Mouse (Mus musculus) CD4-positive, CD25-positive, alpha-beta regulatory T cell, adult 4 months (primary cell): ENCODE results near the gene Rbfox2. TPM values are rescaled to one million over a fixed set of nuclear protein-coding genes. Genes with fewer than 3 reads are reported as not detected.

Experiments used
- ATAC-seq: one replicate; pipeline ENCODE4 v1.8.0; 2017
- polyA plus RNA-seq, 2 experiments: library from polyadenylated mRNA; unstranded; fragments of 100-300 nt; shearing (Covaris generic); gene quantifications; one replicate each; pipeline ENCODE4 v1.2.1; 2017

Gene Rbfox2
- polyA plus RNA-seq, 2 experiments from 2014 or later = not detected

DNA sequence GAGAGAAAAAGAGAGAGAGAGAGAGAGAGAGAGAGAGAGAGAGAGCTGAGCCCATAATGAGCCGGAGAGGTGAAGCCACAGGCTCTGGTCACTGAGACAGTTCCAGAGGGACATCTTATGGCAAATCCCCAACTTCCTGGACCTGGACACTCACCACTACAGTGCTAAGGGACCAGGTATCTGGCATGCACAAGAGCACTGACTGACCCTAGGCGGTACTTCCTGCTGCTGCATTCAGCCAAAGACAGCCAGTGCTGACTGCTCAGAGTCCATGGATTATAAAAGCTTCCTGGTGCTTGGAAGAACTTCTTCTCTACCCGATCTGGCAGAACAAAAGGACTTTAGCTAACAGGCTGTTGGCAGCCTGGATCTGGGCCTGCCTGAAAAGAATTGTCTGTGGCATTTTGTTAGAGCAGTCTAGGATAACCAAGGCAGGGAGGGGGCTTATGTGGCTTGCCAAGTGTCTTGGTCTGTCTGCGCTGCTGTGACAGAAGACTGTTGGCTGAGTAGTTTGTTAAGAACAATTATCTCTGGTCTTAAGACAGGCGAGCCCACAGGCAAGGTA, 252.1 kb downstream of the Rbfox2 start:
- ATAC-seq = no peak

GRCm38 (mm10) chr15:77053021-77053420, 253.8 kb downstream of the Rbfox2 start:
- ATAC-seq = no peak

GRCm38 (mm10) chr15:77052176-77052575, 254.6 kb downstream of the Rbfox2 start:
- no peak for ATAC-seq

DNA sequence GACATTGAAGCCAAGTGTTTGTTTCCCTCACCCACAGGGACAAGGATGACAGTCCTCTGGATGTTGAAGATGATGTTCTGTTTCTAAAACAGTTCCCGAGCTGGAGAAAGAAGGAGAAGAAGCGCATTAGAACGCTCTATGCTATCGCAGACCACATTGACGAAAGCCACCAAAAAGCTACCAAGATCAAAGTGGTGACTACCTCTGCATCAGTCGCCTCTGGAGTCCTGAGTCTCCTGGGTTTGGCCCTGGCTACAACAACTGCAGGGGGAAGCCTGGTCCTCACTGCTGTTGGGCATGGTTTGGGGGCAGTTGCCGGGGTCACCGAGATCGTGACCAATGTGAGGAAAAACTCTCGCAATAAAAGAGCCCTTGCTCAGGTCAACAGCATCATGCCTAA, 256.2 kb downstream of the Rbfox2 start, which contains the start of gene Mb:
Gene Mb (minus strand): TSS at position 101 of the 400 bp plus-strand sequence.
- no peak for ATAC-seq

DNA sequence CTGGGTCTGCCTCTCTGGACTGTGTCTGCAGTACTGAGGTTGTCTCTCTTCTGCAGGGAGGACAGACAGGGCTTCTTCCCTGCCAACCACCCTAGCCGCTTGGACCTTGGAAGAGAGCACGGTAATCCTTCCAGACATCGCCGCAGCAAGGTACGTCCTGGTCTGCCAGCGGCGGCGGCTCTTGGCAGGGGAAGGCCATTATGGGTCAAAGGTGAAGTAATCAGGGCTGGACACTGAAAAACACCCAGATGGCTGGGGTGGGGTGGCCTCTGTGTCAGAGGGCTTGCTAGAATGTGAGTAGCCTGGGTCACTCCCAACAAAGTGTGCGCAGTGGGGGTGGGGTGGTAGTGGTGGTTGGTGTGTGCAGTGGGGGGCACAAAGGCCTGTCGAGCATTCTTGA, 261.2 kb downstream of the Rbfox2 start:
- ATAC-seq = no peak

DNA sequence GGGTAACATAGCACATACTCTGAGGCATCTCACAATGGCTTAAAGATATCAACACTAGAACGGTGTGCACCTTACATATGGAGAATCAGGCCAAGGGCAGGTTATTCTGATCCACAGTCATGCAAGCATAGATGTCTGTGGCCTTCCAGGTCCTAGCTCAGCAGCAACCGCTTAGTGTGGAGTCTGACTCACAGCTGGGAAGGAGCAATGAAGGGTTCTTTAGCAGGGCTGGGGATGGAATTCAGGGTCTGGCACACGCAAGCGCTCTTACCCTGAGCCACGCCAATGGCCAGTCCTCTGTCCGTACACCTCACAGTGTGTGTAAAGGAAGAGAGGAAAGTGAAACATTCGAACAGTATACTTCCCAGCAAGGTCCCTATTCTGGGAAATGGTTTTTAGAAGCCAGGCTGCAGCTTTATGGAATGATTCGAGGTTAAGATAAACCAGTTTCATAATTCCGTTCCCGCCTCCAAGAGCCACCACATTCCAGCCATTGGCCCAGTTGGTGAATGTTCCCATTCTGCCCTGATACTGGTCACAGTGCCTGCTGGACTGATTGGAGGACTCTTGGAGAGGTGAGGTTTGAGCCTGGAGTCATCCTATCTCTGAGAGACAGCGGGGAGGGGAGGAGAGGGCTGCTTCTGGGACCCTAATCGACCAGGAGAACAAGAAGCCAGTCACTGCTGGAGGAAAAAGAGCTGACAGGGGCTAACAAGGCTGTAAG, 262.0 kb downstream of the Rbfox2 start, which contains the start of gene Apol6:
Gene Apol6 (plus strand): TSS at position 133 of the 724 bp plus-strand sequence.
- no peak for ATAC-seq

- ATAC-seq = no peak
Observed at GRCm38 (mm10) chr15:77040784-77041183, 266.0 kb downstream of the Rbfox2 start.

- ATAC-seq = no peak
Observed at GRCm38 (mm10) chr15:77039211-77039700, 267.5 kb downstream of the Rbfox2 start.

GRCm38 (mm10) chr15:77037278-77038161, 269.3 kb downstream of the Rbfox2 start:
- no peak for ATAC-seq

DNA sequence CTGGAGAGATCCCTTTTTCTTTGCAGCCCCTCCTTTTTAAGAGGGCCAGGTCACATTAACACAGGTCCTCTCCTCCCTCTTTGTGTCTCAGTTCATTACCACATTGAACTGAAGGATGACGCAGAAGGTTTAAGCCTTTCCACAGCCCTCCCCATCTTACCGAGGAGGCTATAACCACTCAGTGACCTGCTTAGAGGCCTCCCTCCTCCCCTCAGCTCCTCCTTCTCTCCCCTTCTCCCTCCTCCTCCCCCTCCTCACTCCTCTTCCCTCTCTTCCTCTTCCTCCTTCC, 269.9 kb downstream of the Rbfox2 start:
- no peak for ATAC-seq

GRCm38 (mm10) chr15:77036320-77036988, 270.4 kb downstream of the Rbfox2 start:
- ATAC-seq = no peak

GRCm38 (mm10) chr15:77035643-77036042, 271.2 kb downstream of the Rbfox2 start:
- no peak for ATAC-seq

DNA sequence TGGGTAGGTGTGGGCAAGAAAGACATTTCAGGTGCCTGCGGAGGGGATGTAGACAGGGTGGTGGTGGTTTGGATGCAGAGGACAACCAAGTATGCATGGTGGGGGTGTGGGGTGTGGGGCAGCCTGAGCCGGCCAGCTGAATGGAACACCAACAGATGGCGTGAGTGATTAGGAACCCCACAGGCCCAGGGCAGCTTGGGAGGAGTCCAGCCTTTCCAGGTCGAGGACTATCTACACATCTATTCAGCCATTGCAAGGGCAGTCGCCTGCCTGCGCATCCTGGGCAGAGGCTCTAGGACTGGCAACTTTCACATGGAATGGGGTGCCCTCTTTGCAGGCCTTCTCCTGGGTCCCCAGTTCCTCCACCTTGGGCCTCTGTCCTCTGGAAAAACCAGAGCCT, 272.3 kb downstream of the Rbfox2 start:
- no peak for ATAC-seq

DNA sequence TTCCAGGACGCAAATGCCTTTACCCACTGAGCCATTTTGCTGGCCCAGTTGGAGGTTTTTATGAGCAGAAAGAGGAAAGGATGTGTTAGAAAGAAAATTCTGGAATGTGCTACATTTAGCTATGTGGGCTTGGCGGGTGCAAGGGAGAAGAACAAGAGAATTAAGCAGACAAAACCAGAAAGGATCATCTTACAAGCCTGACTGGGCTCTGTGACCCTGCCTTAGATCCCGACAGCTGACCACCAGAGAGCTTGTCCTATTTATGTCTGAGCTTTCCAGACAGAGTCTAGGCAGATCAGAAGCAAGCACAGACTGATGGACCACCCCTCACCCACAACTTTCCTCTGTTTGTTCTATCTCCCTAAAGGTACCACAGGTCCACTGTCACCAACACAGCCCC, 275.5 kb downstream of the Rbfox2 start:
- no peak for ATAC-seq

- no peak for ATAC-seq
Observed at GRCm38 (mm10) chr15:77029331-77029991, 277.3 kb downstream of the Rbfox2 start.

Other genes starting within 250 kb of the Rbfox2 start
- not detected for gene Apol7a, start 92.1 kb upstream of the Rbfox2 start, polyA plus RNA-seq
- 10 to 100 TPM; 11.0 to 17.0 TPM for gene Apol9a, start 104.1 kb upstream of the Rbfox2 start, polyA plus RNA-seq
- gene Apol7b, start 140.5 kb upstream of the Rbfox2 start, polyA plus RNA-seq = under 1 TPM; 0.54 to 0.65 TPM
- gene Apol10a, start 170.0 kb upstream of the Rbfox2 start, polyA plus RNA-seq = under 1 TPM in 1 of 2 experiments, not detected in 1; 0.22 TPM
- gene Apol11a, start 201.3 kb upstream of the Rbfox2 start, polyA plus RNA-seq = not detected
- gene Apol7c, start 226.3 kb upstream of the Rbfox2 start, polyA plus RNA-seq = under 1 TPM in 1 of 2 experiments, not detected in 1; 0.59 TPM